Mouse (Mus musculus) myocyte (in vitro differentiated cells): ENCODE measurements around the gene Rsph9.

Experiments
- CEBPB ChIP-seq: IDR thresholded peaks from 2 replicates; pipeline ENCODE4 v1.6.1; 2011; ENCODE audit warnings: mild to moderate bottlenecking, moderate library complexity; ENCODE audit not compliant: poor library complexity, insufficient read depth, severe bottlenecking
- E2F4 ChIP-seq: IDR thresholded peaks from one replicate; pipeline ENCODE4 v1.6.1; 2011; ENCODE audit warnings: mild to moderate bottlenecking, control low read depth, moderate library complexity; ENCODE audit not compliant: insufficient read depth
- MAX ChIP-seq: IDR thresholded peaks from one replicate; pipeline ENCODE4 v1.6.1; 2011; ENCODE audit warnings: low read depth, mild to moderate bottlenecking, control low read depth
- MYOD1 ChIP-seq, 3 experiments: IDR thresholded peaks; one replicate each; pipeline ENCODE4 v1.6.1; 2011; ENCODE audit warnings: control low read depth in 2 of 3, low read depth in 2 of 3, mild to moderate bottlenecking in 2 of 3, moderate library complexity in 1 of 3; ENCODE audit not compliant: insufficient read length in 2 of 3, control insufficient read depth in 1 of 3
- POLR2A ChIP-seq: IDR thresholded peaks from one replicate; pipeline ENCODE4 v1.6.1; 2011; ENCODE audit warnings: low read depth, mild to moderate bottlenecking, control low read depth, moderate library complexity; ENCODE audit not compliant: insufficient read length
- POLR2AphosphoS2 ChIP-seq: IDR thresholded peaks from one replicate; pipeline ENCODE4 v1.6.1; 2011; ENCODE audit warnings: low read depth, control low read depth; ENCODE audit not compliant: insufficient read length
- REST ChIP-seq: IDR thresholded peaks from one replicate; pipeline ENCODE4 v1.6.1; 2011; ENCODE audit warnings: mild to moderate bottlenecking, control low read depth, moderate library complexity; ENCODE audit not compliant: insufficient read depth, insufficient read length
- TCF12 ChIP-seq: IDR thresholded peaks from one replicate; pipeline ENCODE4 v1.6.1; 2011; ENCODE audit warnings: mild to moderate bottlenecking, control low read depth; ENCODE audit not compliant: poor library complexity, insufficient read depth, severe bottlenecking
- USF1 ChIP-seq: IDR thresholded peaks from one replicate; pipeline ENCODE4 v1.6.1; 2011; ENCODE audit warnings: low read depth, mild to moderate bottlenecking, control low read depth, moderate library complexity

- TF ChIP-seq POLR2AphosphoS2 = no peak
- no peak for TF ChIP-seq MYOD1 (IDR thresholded peaks at IDR 0.05; ENCODE audit: control insufficient read depth in 1 of 3, insufficient read length in 2 of 3, low read depth in 2 of 3)
- no peak for TF ChIP-seq POLR2A
- no peak for TF ChIP-seq MAX
- TF ChIP-seq CEBPB = no peak
- TF ChIP-seq E2F4 = no peak
- no peak for TF ChIP-seq TCF12
- no peak for TF ChIP-seq USF1
- no peak for TF ChIP-seq REST
These were observed 45.5 kb downstream of the Rsph9 start for GRCm38 (mm10) chr17:46098525-46098924.
